Mouse (Mus musculus) hematopoietic stem cell, adult 5-6 weeks (primary cell): ENCODE measurements around the gene E030018B13Rik. TPM values are rescaled to one million over a fixed set of nuclear protein-coding genes. Genes with fewer than 3 reads are reported as not detected.

Experiments
- ATAC-seq, 2 experiments: fragments of 125-278 bp in 1 of 2; replicated peaks in 1 of 2; 2 replicates each; pipeline ENCODE4 v1.8.0; 2016 to 2017; ENCODE audit warnings: inconsistent platforms in 2 of 2, mild to moderate bottlenecking in 2 of 2, moderate number of reproducible peaks in 2 of 2, low read depth in 1 of 2, moderate TSS enrichment in 1 of 2; ENCODE audit not compliant: low FRiP score in 2 of 2, poor library complexity in 2 of 2, severe bottlenecking in 2 of 2, insufficient read depth in 1 of 2, low TSS enrichment in 1 of 2
- total RNA-seq: library from RNA; stranded (forward); fragments of 172-1452, 232-1000 nt; gene quantifications from 2 replicates; pipeline ENCODE4 v1.2.3, GENCODE M21; 2017

The E030018B13Rik gene
- total RNA-seq, 1 experiment from 2014 or later: not detected

- ATAC-seq: no peak
Measured at GRCm38 (mm10) chr7:63941501-63941900, 24.8 kb downstream of the E030018B13Rik start.

- ATAC-seq: no peak
Measured at GRCm38 (mm10) chr7:63943946-63944345, 27.3 kb downstream of the E030018B13Rik start.

GRCm38 (mm10) chr7:63947514-63948487 lies 31.1 kb downstream of the E030018B13Rik start:
- no peak for ATAC-seq

GRCm38 (mm10) chr7:63949176-63949575 lies 32.5 kb downstream of the E030018B13Rik start:
- no peak for ATAC-seq

DNA sequence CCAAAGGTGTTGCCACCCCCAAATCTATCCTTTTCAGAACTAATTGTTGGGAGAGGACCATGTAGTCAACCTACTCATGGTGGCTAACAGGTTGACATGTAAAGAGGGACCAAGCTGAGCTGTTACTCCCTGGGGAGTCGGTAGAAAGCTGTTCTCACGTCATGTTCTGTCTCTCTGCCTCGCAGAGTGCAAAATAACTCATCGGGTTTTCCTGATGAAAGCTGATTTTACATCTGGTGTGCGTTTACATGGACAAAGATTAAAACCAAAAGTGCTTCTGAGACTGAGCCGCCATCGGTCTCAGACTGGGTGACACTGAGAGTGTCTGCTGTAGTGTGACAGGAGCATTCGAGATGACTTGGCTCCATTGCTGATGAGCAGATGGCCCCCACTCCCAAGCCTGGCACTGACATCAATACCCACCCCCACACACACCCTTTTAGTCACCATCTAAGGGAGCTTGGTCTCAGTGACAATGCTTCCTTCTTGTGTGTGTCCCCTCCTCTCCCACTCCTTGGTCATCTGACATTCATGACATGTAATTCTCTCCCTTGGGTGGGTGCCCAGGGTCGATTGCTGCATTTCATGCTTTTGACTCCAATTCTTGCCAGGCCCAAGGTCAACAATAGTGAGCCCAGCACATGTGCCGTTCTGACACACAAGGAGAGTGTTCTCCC lies 34.4 kb downstream of the E030018B13Rik start:
- ATAC-seq: no peak

- ATAC-seq: no peak
Measured at GRCm38 (mm10) chr7:63952077-63952898, 35.6 kb downstream of the E030018B13Rik start.

- no peak for ATAC-seq
Measured at GRCm38 (mm10) chr7:63955440-63955839, 38.8 kb downstream of the E030018B13Rik start.

GRCm38 (mm10) chr7:63956138-63956823 lies 39.6 kb downstream of the E030018B13Rik start:
- ATAC-seq: peak in 1 of 2 experiments; percentile 43; a peak in 2 of 4 replicates

DNA sequence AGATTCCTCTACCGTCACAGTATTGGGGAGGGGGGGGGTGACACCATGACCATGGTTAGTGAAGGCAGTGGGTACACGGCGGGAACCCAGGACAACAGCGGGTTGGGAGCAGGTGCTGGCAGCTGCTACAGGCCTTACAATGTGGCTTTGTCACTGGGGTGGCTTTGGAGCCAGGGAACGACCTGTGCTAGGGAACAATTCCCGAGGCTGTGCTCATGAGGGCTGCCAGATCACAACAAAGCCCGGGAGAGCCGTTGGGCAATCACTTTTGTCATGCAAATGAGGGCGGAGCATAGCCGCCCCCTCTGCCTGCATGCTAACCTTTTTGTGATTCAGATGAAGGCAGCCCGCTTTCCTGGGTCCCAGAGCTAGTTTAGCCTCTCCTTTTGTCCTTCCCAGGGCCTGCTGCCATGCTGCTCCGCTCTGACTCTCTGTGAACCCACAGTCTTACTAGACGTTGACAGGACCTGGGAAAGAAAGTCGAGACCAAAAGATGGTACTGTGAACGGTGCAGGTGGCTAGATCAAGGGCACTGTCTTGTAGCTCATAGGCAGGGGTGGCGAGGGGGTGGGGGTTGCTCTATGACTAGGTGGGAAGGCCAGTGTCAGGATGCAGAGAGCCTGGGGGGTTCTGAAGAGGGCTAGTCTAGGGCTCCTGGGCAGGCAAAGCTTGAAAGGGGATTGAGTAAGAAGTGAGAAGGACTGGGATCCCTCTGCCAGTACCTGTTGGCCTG lies 40.5 kb downstream of the E030018B13Rik start:
- no peak for ATAC-seq

DNA sequence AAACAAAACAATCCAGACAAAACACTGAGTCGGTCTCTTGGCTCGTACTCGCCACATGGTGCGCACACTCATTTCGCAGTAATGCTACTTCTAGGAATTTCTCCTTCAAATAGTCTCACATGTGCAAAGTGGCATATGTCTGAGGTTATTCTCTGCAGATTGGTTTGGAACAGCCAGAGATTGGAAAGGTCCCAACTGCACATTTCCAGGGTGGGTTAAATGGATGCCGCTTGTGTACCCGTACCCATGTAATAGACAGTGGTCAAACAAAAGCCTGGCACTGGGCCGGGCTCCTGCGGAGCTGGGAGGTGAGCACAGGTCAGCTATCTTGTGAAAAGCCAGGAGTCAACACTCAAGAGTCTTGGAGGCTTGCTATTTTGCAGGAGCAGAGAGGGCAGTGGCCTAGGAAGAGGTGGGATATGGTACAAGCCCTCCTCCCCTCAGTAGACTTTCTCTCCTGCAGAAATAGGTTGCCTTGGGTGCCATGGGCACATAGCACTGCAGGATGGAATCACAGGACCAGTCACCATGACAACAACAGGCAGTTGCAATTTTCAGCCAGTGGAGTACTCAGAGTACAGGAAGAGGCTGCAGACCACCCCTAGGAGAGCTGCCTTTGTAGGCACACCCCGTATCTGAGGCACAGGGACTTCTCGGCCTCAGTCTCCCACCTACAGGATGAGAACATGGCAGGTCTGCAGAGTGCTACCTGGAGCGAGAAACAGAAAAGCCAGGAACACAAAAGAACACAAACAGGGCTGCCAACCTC lies 41.4 kb downstream of the E030018B13Rik start:
- ATAC-seq: no peak

GRCm38 (mm10) chr7:63963632-63964031 lies 47.0 kb downstream of the E030018B13Rik start:
- ATAC-seq: no peak

- ATAC-seq: no peak
Measured at GRCm38 (mm10) chr7:63964121-63964520, 47.5 kb downstream of the E030018B13Rik start.

GRCm38 (mm10) chr7:63965135-63965534 lies 48.5 kb downstream of the E030018B13Rik start:
- ATAC-seq: peak; percentile 50 to 63

DNA sequence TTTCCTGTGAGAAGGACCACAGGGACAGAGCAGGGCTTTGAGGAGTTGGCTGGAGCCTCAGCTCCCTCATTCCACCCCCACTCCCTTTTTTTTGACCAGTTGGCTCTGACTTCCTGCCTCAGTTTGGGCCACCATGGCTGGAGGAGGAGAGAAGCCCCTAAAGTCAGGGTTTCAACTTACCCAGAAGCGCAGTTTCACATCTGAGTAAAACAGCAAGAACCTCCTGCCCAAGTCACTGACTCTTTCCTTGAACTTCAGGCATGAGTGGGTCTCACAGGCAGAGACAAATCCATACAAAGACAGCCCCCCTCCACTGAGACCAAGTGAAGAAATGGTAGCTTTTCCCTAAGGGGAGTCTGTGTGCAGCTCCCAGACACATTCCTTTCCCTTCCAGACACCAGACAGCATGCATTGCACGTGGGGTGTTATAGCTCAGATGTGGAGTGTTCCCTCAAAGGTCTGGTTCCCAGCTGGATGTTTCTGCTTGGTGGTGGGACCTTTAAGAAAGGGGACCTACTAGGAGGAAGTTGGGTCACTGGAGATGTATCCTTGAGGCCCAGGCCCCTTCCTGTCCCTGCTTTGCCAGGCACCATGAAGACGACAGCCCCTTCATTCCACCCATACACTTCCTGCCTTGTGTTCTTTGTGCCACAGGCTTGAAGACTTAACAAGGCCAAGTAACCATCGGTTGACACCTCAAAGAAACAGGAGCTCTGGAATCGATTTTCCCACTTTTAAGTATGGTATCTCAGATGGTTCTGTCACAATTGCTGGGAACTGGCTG lies 49.2 kb downstream of the E030018B13Rik start:
- ATAC-seq: peak; percentile 32 to 46; a peak in 3 of 4 replicates

DNA sequence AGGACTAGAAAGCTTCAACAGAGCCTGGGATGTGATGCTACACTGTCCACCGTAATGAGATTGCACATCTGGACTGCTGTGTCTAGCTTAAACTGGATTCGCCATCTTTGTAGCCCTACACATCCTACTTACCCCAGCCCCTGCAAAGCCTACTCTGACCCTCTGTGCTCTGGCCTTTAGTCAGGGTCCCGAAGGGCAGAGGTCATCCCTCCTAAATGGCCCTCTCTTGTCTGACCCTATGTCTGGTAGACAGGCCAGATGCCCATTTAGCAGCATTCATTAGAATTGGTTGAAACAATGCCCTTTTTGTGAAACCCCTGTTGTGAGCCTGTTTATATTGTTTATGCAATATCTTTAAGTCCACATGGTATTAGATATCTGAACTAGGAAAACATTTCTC lies 53.3 kb downstream of the E030018B13Rik start:
- no peak for ATAC-seq
